Mouse (Mus musculus): ENCODE data around the gene Kcnj10.

GRCm38 (mm10) chr1:172329131-172329530 lies 11.9 kb upstream of the Kcnj10 start, which contains the start of gene Kcnj9:
- no peak for TF ChIP-seq CTCF (IDR thresholded peaks at IDR 0.05; ENCODE audit: extremely low read depth, insufficient read depth, insufficient read length, insufficient replicate concordance)
- TF ChIP-seq POLR2A (IDR thresholded peaks at IDR 0.05; ENCODE audit: low read depth, low read length), result no peak

Measured in spleen, adult 2 months (tissue).